Mouse (Mus musculus) brain, embryonic 14.5 days (tissue): ENCODE results near the gene Baz2a.

ENCODE experiments used
- CTCF ChIP-seq: fragments of 200-500 bp; IDR thresholded peaks from 2 replicates; pipeline ENCODE4 v1.5.1; 2012; ENCODE audit warnings: inconsistent platforms, mild to moderate bottlenecking, moderate library complexity, borderline replicate concordance; ENCODE audit not compliant: insufficient read depth, insufficient read length; ENCODE audit errors: extremely low read depth
- POLR2A ChIP-seq: fragments of 200-500 bp; IDR thresholded peaks from 2 replicates; pipeline ENCODE4 v1.6.1; 2012; ENCODE audit warnings: mild to moderate bottlenecking, inconsistent platforms, borderline replicate concordance; ENCODE audit not compliant: poor library complexity, insufficient read depth, insufficient read length, severe bottlenecking; ENCODE audit errors: extremely low read depth

- TF ChIP-seq POLR2A (no peak), CTCF (peak; percentile 41; the same call in 1 of the 2 replicates)
Observed at GRCm38 (mm10) chr10:128149592-128149991, 58.2 kb downstream of the Baz2a start.
